Mouse (Mus musculus) gastrocnemius, postnatal 10 days (tissue): ENCODE results near the gene Pea15a. TPM values are rescaled to one million over a fixed set of nuclear protein-coding genes. Genes with fewer than 3 reads are reported as not detected.

ENCODE experiments used
- DNase-seq: peaks from one replicate; pipeline ENCODE4 v3.0.0; 2021; ENCODE audit warnings: mixed read lengths
- total RNA-seq, 2 experiments: library from RNA; stranded (reverse); gene quantifications; 2 replicates each; pipeline ENCODE4 v1.2.3; 2021

Pea15a gene
- total RNA-seq, 2 experiments from 2014 or later, result 72.5 to 82.1 TPM

- DNase-seq, result no peak
Measured at GRCm38 (mm10) chr1:172179102-172179501, 27.5 kb downstream of the Pea15a start.

- no peak for DNase-seq
Measured at GRCm38 (mm10) chr1:172177791-172178190, 28.8 kb downstream of the Pea15a start.

- DNase-seq, result no peak
Measured at GRCm38 (mm10) chr1:172173181-172173580, 33.4 kb downstream of the Pea15a start.

GRCm38 (mm10) chr1:172172381-172172780, 34.2 kb downstream of the Pea15a start:
- DNase-seq, result no peak

- no peak for DNase-seq
Measured at GRCm38 (mm10) chr1:172169809-172170208, 36.8 kb downstream of the Pea15a start.

GRCm38 (mm10) chr1:172167911-172168310, 38.7 kb downstream of the Pea15a start:
- no peak for DNase-seq

- no peak for DNase-seq
Measured at GRCm38 (mm10) chr1:172162959-172163358, 43.6 kb downstream of the Pea15a start.

- no peak for DNase-seq
Measured at GRCm38 (mm10) chr1:172162009-172162408, 44.6 kb downstream of the Pea15a start.

- DNase-seq, result no peak
Measured at GRCm38 (mm10) chr1:172160508-172160907, 46.1 kb downstream of the Pea15a start.

GRCm38 (mm10) chr1:172159970-172160369, 46.6 kb downstream of the Pea15a start:
- no peak for DNase-seq

GRCm38 (mm10) chr1:172155518-172155917, 51.1 kb downstream of the Pea15a start:
- no peak for DNase-seq

- no peak for DNase-seq
Measured at GRCm38 (mm10) chr1:172154536-172154935, 52.1 kb downstream of the Pea15a start.

- no peak for DNase-seq
Measured at GRCm38 (mm10) chr1:172148955-172149815, 57.4 kb downstream of the Pea15a start.

GRCm38 (mm10) chr1:172148279-172148954, 58.2 kb downstream of the Pea15a start:
- DNase-seq, result peak; percentile 41

GRCm38 (mm10) chr1:172147835-172148278, 58.7 kb downstream of the Pea15a start, which contains the start of gene Dcaf8:
Gene Dcaf8 (plus strand): TSS chr1:172148084.
- DNase-seq, result peak; percentile 98

Other genes starting within 250 kb of the Pea15a start
- gene Vangl2, start 178.4 kb downstream of the Pea15a start, total RNA-seq, result 1 to 10 TPM; 5.2 to 7.0 TPM
- not detected for gene Nhlh1, start 149.2 kb downstream of the Pea15a start, total RNA-seq
- gene Copa, start 124.3 kb downstream of the Pea15a start, total RNA-seq, result 100 to 1,000 TPM in 1 of 2 experiments, 10 to 100 TPM in 1; 97.9 to 117 TPM
- gene Ncstn, start 124.0 kb downstream of the Pea15a start, total RNA-seq, result 10 to 100 TPM; 43.2 to 47.5 TPM
- gene Pex19, start 80.0 kb downstream of the Pea15a start, total RNA-seq, result 100 to 1,000 TPM; 104 to 106 TPM
- 100 to 1,000 TPM; 132 to 146 TPM for gene Dcaf8, start 58.7 kb downstream of the Pea15a start, total RNA-seq
- gene Casq1, start 13.1 kb upstream of the Pea15a start, total RNA-seq, result 1,000 to 10,000 TPM; 4,961 to 5,359 TPM
- gene Atp1a4, start 51.6 kb upstream of the Pea15a start, total RNA-seq, result under 1 TPM; 0.61 to 0.66 TPM
- gene Igsf8, start 54.8 kb upstream of the Pea15a start, total RNA-seq, result 10 to 100 TPM; 15.4 to 19.1 TPM
- gene Atp1a2, start 91.3 kb upstream of the Pea15a start, total RNA-seq, result 100 to 1,000 TPM; 695 to 761 TPM
- under 1 TPM; 0.07 to 0.14 TPM for gene Kcnj9, start 122.5 kb upstream of the Pea15a start, total RNA-seq
- 1 to 10 TPM in 1 of 2 experiments, under 1 TPM in 1; 0.87 to 1.2 TPM for gene Kcnj10, start 134.4 kb upstream of the Pea15a start, total RNA-seq
- gene Pigm, start 169.7 kb upstream of the Pea15a start, total RNA-seq, result 1 to 10 TPM; 5.6 to 6.9 TPM